In the genomic region with DNA sequence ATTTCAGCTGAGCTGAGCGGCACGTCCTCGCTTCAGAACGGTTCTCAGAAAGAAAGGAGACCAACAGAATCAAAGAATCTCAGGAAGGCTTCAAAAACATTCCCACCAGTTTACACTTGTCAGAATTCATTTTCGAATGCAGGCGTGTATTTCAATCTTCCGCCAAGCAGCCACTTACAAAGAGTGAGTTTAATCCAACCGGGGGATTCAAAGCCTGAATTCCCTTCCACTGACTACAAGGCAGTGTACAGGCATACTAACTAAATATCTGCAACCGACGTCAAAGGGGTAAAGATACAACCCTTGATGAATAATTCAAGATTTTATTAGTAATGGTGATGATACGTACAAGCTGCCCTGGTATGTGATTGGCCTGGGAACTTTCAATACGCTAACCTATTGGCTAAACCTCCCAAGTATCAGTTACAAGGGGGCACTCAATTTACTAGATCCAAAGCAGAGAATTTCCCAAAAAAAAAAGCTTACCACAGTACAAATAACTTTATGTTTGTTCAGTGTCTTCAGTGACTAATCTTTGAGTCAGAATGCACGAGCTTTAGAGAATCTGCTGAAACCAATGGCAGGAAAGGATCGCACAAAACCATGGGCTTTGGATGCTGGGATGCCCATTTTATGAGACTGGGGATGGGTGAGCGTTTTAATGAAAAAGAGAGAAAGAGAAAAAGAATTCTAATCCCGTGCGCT, we compare ENCODE assay signal across 8 mouse cellular contexts.
DNase-seq lines count a peak whose midpoint lies in the region; ATAC-seq and TF ChIP-seq lines count a peak whose summit lies in the region.

No protein-coding gene starts in this region.

- TF ChIP-seq POLR2A in cortical plate, adult 2 months (IDR thresholded peaks at IDR 0.05; ENCODE audit: extremely low read depth, insufficient read depth, low read length): no peak
- no peak for TF ChIP-seq POLR2A in thymus, adult 2 months (IDR thresholded peaks at IDR 0.05; ENCODE audit: control insufficient read depth, extremely low read depth, insufficient read depth, low read length, poor library complexity)

- no peaks in the 10 kb centered on the region for H3K9me3 ChIP-seq in heart, embryonic 14.5 days (ENCODE audit: control insufficient read depth, low read length)
- H3K9me3 ChIP-seq in hindbrain, embryonic 13.5 days: no peaks in the 10 kb centered on the region
- no peaks in the 10 kb centered on the region for H3K9me3 ChIP-seq in midbrain, embryonic 13.5 days

- peaks cover 5% of the 10 kb centered on the region; the same call in 1 of the 2 replicates for H3K27me3 ChIP-seq in heart, embryonic 14.5 days (ENCODE audit: control insufficient read depth, insufficient read depth, low read length)
- peaks cover 19% of the 10 kb centered on the region; the same call in 1 of the 2 replicates for H3K27me3 ChIP-seq in hindbrain, embryonic 13.5 days
- 0 out of 2 replicates have a peak, but pooled peaks cover 4% of the 10 kb centered on the region for H3K27me3 ChIP-seq in midbrain, embryonic 13.5 days
- H3K27me3 ChIP-seq in thymus, adult 2 months (ENCODE audit: control insufficient read depth, insufficient read depth, low read length): no peaks in the 10 kb centered on the region; the same call in 1 of the 2 replicates

- intact Hi-C loops in heart, postnatal 10 days (cut with DNase I): no loop called here

- no peak for ATAC-seq in heart, embryonic 14.5 days (ENCODE audit: insufficient number of reproducible peaks, insufficient read depth, low FRiP score, low read depth)
- ATAC-seq in hindbrain, embryonic 13.5 days (ENCODE audit: low FRiP score): no peak
- no peak for ATAC-seq in midbrain, embryonic 13.5 days

- peaks cover 4% of the 10 kb centered on the region; the same call in 1 of the 2 replicates for H3K36me3 ChIP-seq in heart, embryonic 14.5 days (ENCODE audit: control insufficient read depth, insufficient read depth, low read length)
- no peaks in the 10 kb centered on the region for H3K36me3 ChIP-seq in hindbrain, embryonic 13.5 days
- H3K36me3 ChIP-seq in midbrain, embryonic 13.5 days: no peaks in the 10 kb centered on the region
- H3K36me3 ChIP-seq in thymus, adult 2 months (ENCODE audit: control insufficient read depth, insufficient read depth, low read length): no peaks in the 10 kb centered on the region

- H3K4me2 ChIP-seq in heart, embryonic 14.5 days (ENCODE audit: low read length): peak overlapping the region; percentile 96
- H3K4me2 ChIP-seq in hindbrain, embryonic 13.5 days: peak overlapping the region; percentile 96
- H3K4me2 ChIP-seq in midbrain, embryonic 13.5 days (replicated peaks): peak overlapping the region; percentile 89

- no peak for DNase-seq in heart, postnatal 10 days
- no peak for DNase-seq in layer of hippocampus, adult 11-12 months (ENCODE audit: low spot score)
- no peak for DNase-seq in thymus, adult 2 months
- no peak for DNase-seq in kidney, postnatal 10 days

- H3K9ac ChIP-seq in heart, embryonic 14.5 days (ENCODE audit: low read length): peak overlapping the region; percentile 55
- H3K9ac ChIP-seq in hindbrain, embryonic 13.5 days: peak overlapping the region; percentile 88
- peak overlapping the region; percentile 89 for H3K9ac ChIP-seq in midbrain, embryonic 13.5 days (replicated peaks)

- TF ChIP-seq CTCF in cortical plate, adult 2 months (IDR thresholded peaks at IDR 0.05; ENCODE audit: extremely low read depth, insufficient read depth, low read length): no peak
- TF ChIP-seq CTCF in thymus, adult 2 months (IDR thresholded peaks at IDR 0.05; ENCODE audit: borderline replicate concordance, control insufficient read depth, extremely low read depth, insufficient read depth, low read length, poor library complexity): no peak

- H3K27ac ChIP-seq in heart, embryonic 14.5 days (replicated peaks in 1 of 2; ENCODE audit: control insufficient read depth in 1 of 2, insufficient read depth in 1 of 2, low read depth in 2 of 2, low read length in 2 of 2): no peak overlapping the region
- H3K27ac ChIP-seq in cortical plate, adult 2 months (ENCODE audit: insufficient read depth, low read length): peak overlapping the region; percentile 87; the same call in 1 of the 2 replicates
- peak overlapping the region; percentile 37; the same call in 1 of the 2 replicates for H3K27ac ChIP-seq in hindbrain, embryonic 13.5 days
- H3K27ac ChIP-seq in midbrain, embryonic 13.5 days: 0 out of 2 replicates have a peak overlapping the region, but pooled peaks have one; percentile 12
- H3K27ac ChIP-seq in thymus, adult 2 months (ENCODE audit: control insufficient read depth, insufficient read depth, low read length): no peak overlapping the region

- H3K4me1 ChIP-seq in heart, embryonic 14.5 days (ENCODE audit: control insufficient read depth in 2 of 2, insufficient read depth in 2 of 2, low read length in 2 of 2): peaks cover 19 to 21% of the 10 kb centered on the region in 2 experiments
- no peaks in the 10 kb centered on the region for H3K4me1 ChIP-seq in cortical plate, adult 2 months (ENCODE audit: control insufficient read depth, insufficient read depth, low read length)
- H3K4me1 ChIP-seq in hindbrain, embryonic 13.5 days (replicated peaks): peaks cover 83% of the 10 kb centered on the region
- H3K4me1 ChIP-seq in midbrain, embryonic 13.5 days (replicated peaks): peaks cover 88% of the 10 kb centered on the region
- H3K4me1 ChIP-seq in thymus, adult 2 months (replicated peaks; ENCODE audit: control insufficient read depth, insufficient read depth, low read length): no peaks in the 10 kb centered on the region

- peak overlapping the region; percentile 5 to 76; a peak in 3 of 4 replicates for H3K4me3 ChIP-seq in heart, embryonic 14.5 days (ENCODE audit: control insufficient read depth in 1 of 2, insufficient read depth in 1 of 2, low read depth in 1 of 2, low read length in 2 of 2)
- peak overlapping the region; percentile 17; the same call in 1 of the 2 replicates for H3K4me3 ChIP-seq in cortical plate, adult 2 months (ENCODE audit: insufficient read depth, low read length)
- peak overlapping the region; percentile 65 for H3K4me3 ChIP-seq in hindbrain, embryonic 13.5 days
- peak overlapping the region; percentile 70 for H3K4me3 ChIP-seq in midbrain, embryonic 13.5 days (replicated peaks)
- H3K4me3 ChIP-seq in thymus, adult 2 months (ENCODE audit: control insufficient read depth, insufficient read depth, low read length): no peak overlapping the region

- WGBS in heart, embryonic 14.5 days: 56% methylated on average over 17 of the region's 17 CpGs
- 18% methylated on average over 17 of the region's 17 CpGs for WGBS in hindbrain, embryonic 13.5 days
- WGBS in midbrain, embryonic 13.5 days: 7% methylated on average over 17 of the region's 17 CpGs
- 38% methylated on average over 17 of the region's 17 CpGs for WGBS in thymus, adult 2 months

Comparison
In these comparisons a context has a peak if more than half of its experiments do, and no peak if none do; other contexts are left out.
1. H3K27ac ChIP-seq: peak in cortical plate, adult 2 months (single experiment), hindbrain, embryonic 13.5 days (single experiment) and midbrain, embryonic 13.5 days (single experiment); none in heart, embryonic 14.5 days (0 of 2) and thymus, adult 2 months (single experiment).
2. Peak in every context shown above with its lines, with median percentiles within 50 percentile points of each other: H3K4me2 ChIP-seq and H3K9ac ChIP-seq.